Mouse (Mus musculus) G1E (cell line): Measurements from ENCODE around the gene Gpc6. TPM values are rescaled to one million over a fixed set of nuclear protein-coding genes. Genes with fewer than 3 reads are reported as not detected.

ENCODE experiments used
- ATAC-seq: 2 replicates; pipeline ENCODE4 v1.8.0; 2016; ENCODE audit warnings: mild to moderate bottlenecking; ENCODE audit not compliant: insufficient number of reproducible peaks, poor library complexity, low FRiP score, severe bottlenecking; ENCODE audit errors: extremely low read depth
- DNase-seq: peaks from one replicate; pipeline ENCODE4 v3.0.0; 2012; ENCODE audit warnings: low spot score
- H3K27me3 ChIP-seq: 2 replicates; pipeline ENCODE4 v1.6.1; 2012; ENCODE audit warnings: mild to moderate bottlenecking, low read length, inconsistent platforms; ENCODE audit not compliant: insufficient read depth
- H3K36me3 ChIP-seq: replicated peaks from 2 replicates; pipeline ENCODE3; 2012; ENCODE audit warnings: mild to moderate bottlenecking, inconsistent platforms
- H3K4me1 ChIP-seq: 2 replicates; pipeline ENCODE4 v1.6.1; 2012; ENCODE audit warnings: low read depth, low read length, inconsistent platforms, mixed read lengths; ENCODE audit not compliant: insufficient read depth
- H3K4me3 ChIP-seq: 2 replicates; pipeline ENCODE4 v1.5.1; 2012; ENCODE audit warnings: low read depth, mild to moderate bottlenecking, inconsistent platforms, low read length, moderate library complexity, mixed read lengths
- H3K9me3 ChIP-seq: replicated peaks from 2 replicates; pipeline ENCODE4 v1.6.1; 2012; ENCODE audit warnings: inconsistent platforms
- CTCF ChIP-seq: IDR thresholded peaks from 2 replicates; pipeline ENCODE4 v1.5.1; 2012; ENCODE audit warnings: low read depth, low read length, inconsistent platforms, mixed read lengths
- GATA1 ChIP-seq: IDR thresholded peaks from 2 replicates; pipeline ENCODE4 v1.6.1; 2012; ENCODE audit warnings: borderline replicate concordance, low read length, inconsistent platforms, mixed read lengths
- GATA2 ChIP-seq: IDR thresholded peaks from 2 replicates; pipeline ENCODE4 v1.6.1; 2012; ENCODE audit warnings: low read depth, low read length, inconsistent platforms, borderline replicate concordance
- POLR2AphosphoS5 ChIP-seq: IDR thresholded peaks from 2 replicates; pipeline ENCODE4 v1.6.1; 2012; ENCODE audit warnings: low read depth, low read length, inconsistent platforms; ENCODE audit not compliant: insufficient replicate concordance
- TAL1 ChIP-seq: conservative IDR thresholded peaks from 2 replicates; pipeline ENCODE4 v1.6.1; 2012; ENCODE audit warnings: low read depth, low read length, inconsistent platforms, mixed read lengths
- polyA plus RNA-seq: library from polyadenylated mRNA; stranded (reverse); fragments of >175 nt; gene quantifications from 2 replicates; pipeline ENCODE4 v1.2.3, GENCODE M21; 2012
- total RNA-seq, 2 experiments: library from RNA; stranded (forward) in 1 of 2; stranded (reverse) in 1 of 2; fragments of 200-1000 nt in 1 of 2; fragments of >200 nt in 1 of 2; fragmentation: Nextera tagmentation in 1 of 2; gene quantifications; 2 replicates each; pipeline ENCODE4 v1.2.3; 2014 to 2017

Gpc6 gene
- total and polyA plus RNA-seq, 3 experiments, result 0.22 TPM; not detected in 2

DNA sequence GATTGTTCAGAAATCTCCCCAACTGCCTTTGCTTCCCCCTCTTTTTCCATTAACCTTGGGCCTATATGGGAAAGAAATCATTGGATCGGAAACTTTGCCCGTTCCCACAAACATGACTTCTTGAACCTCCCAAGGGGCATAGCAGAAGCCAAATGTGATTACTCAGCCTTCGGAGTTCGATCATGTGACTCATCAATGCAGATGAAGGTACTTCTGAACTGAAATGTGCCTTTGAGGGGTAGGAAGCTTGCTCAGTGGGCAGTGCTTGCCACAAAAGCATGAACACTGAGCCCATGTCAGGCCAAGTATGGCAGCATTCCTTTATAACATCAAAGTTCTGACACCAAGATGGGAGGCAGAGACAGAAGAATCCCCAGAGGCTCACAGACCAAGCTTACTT lies 983.9 kb downstream of the Gpc6 start:
- Histone ChIP-seq H3K36me3 (no peaks in the 10 kb centered on the region), H3K27me3 (no peaks in the 10 kb centered on the region), H3K4me3 (no peak overlapping the region), H3K4me1 (no peaks in the 10 kb centered on the region), H3K9me3 (peaks cover 69% of the 10 kb centered on the region)
- no peak for ATAC-seq
- DNase-seq, result no peak
- TF ChIP-seq POLR2AphosphoS5 (no peak), CTCF (no peak), TAL1 (no peak), GATA2 (no peak), GATA1 (no peak)

DNA sequence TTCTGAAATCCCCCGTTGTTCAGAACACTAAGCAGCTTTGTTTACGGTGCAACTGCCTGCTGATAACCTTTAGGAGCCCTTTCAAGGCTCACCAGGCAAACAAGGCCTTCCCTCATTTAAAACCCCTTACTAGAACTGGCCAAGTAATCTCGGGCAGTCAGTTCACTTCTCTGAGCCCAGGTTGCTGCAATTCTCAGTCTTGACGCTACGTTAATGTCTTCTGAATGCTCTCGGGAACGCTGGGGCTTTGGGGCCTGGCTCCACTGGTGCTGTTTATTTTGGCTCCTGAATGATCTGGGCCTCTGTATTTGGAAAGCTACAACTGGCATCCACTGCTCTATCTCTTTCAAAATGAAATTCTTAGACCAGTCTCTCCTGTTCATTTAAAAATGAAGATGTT lies 985.2 kb downstream of the Gpc6 start:
- TF ChIP-seq POLR2AphosphoS5 (no peak), TAL1 (no peak), GATA1 (no peak), CTCF (no peak), GATA2 (no peak)
- ATAC-seq, result no peak
- no peak for DNase-seq
- H3K4me3 ChIP-seq, result no peak overlapping the region
- no peaks in the 10 kb centered on the region for H3K4me1 ChIP-seq
- H3K27me3 ChIP-seq, result no peaks in the 10 kb centered on the region
- H3K36me3 ChIP-seq, result no peaks in the 10 kb centered on the region
- peaks cover 69% of the 10 kb centered on the region for H3K9me3 ChIP-seq

DNA sequence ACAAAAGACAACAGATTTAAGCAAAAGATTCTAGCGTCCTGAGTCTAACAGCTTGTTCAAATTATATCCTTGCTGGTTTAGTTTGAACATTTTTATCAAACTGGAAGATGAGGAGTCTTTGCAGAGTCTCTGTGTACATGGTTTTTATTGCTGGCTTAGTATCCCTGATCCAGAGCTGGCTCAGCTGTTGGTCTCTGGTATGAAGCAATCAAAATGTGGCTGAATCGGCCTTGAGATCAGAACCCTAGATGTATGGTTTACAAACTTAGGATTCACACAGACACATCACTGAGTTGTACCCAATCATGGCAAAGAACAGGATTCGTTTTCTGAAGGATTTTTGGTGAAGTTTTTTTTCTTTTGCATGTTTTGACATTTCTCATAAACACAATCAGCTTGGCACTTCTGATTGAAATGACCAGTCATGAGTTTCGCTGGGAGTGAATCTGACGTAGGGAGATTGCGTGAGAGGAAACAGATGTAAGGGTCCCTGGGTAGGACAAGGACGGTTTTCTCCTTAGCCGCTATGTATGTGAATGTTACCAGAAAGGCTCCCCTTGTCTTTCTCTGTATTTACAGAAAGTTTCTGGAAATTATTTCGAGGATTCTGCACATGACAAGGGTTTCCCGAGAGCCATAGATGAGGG lies 987.6 kb downstream of the Gpc6 start:
- Histone ChIP-seq H3K4me3 (no peak overlapping the region), H3K4me1 (no peaks in the 10 kb centered on the region), H3K27me3 (no peaks in the 10 kb centered on the region), H3K9me3 (peaks cover 62% of the 10 kb centered on the region), H3K36me3 (no peaks in the 10 kb centered on the region)
- no peak for TF ChIP-seq TAL1
- no peak for TF ChIP-seq GATA1
- TF ChIP-seq GATA2, result no peak
- TF ChIP-seq CTCF, result no peak
- TF ChIP-seq POLR2AphosphoS5, result no peak
- no peak for ATAC-seq
- DNase-seq, result no peak

DNA sequence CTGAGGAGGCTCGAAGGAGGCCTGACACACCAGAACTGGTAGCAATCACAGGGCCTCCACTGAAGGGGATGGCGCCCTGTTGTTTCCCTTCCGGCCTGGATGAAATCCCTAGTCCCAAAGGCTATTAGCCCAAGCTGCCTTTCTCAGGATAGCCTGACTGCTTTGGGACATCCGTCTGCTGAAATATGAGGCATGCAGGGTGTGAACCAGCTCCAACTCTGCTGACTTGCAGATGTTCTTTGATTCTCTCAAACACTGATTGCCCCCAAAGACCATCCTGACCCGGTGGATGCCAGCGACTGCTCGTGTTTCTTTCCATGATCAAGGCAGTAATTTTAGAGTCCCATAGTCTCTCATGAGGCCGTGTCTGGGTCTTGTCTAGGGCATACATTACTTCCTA lies 991.5 kb downstream of the Gpc6 start:
- ATAC-seq (no peak), DNase-seq (no peak)
- peaks cover 64% of the 10 kb centered on the region for H3K9me3 ChIP-seq
- H3K27me3 ChIP-seq, result no peaks in the 10 kb centered on the region
- H3K4me3 ChIP-seq, result no peak overlapping the region
- no peaks in the 10 kb centered on the region for H3K36me3 ChIP-seq
- H3K4me1 ChIP-seq, result no peaks in the 10 kb centered on the region
- TF ChIP-seq GATA1, result no peak
- TF ChIP-seq POLR2AphosphoS5, result no peak
- no peak for TF ChIP-seq GATA2
- no peak for TF ChIP-seq CTCF
- TF ChIP-seq TAL1, result no peak

DNA sequence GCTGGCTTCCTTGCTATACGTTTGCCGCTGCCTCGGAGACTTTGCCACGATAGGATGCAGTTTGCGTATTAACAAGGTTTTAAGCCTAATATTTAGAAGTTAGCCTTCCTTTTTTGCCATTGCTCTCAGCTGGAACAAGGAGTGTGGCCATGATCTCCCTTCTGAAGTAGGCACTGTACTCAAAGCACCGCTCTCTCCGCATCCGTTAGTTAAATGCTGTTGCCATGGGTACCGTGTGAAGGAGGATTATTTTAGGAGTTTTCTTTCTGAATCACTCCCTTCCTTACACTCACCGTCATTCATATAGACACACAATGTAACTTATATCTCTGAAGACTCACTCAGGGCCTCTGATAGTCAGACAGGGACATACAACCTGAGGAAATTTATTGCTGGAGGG lies 993.6 kb downstream of the Gpc6 start:
- Histone ChIP-seq H3K27me3 (no peaks in the 10 kb centered on the region), H3K4me3 (no peak overlapping the region)
- DNase-seq, result no peak

DNA sequence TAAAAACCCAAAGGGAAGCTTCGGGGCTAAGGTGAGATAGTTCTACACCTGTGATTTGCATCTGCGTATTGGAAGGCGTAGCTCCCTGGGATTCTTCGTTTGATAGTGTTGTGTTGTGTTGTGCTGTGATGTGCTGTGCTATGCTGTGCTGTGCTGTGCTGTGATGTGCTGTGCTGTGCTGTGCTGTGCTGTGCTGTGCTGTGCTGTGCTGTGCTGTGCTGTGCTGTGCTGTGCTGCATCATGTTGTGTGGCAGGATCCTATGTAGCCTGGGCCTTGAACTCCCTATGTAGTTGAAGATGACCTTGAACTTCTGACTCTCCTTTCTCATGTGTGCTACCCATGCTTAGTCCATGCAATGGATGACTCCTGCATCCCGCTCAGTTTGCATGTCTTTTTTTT lies 994.5 kb downstream of the Gpc6 start:
- no peak for ATAC-seq
- Histone ChIP-seq H3K4me3 (no peak overlapping the region), H3K9me3 (peaks cover 67% of the 10 kb centered on the region), H3K36me3 (no peaks in the 10 kb centered on the region), H3K4me1 (no peaks in the 10 kb centered on the region), H3K27me3 (no peaks in the 10 kb centered on the region)
- TF ChIP-seq GATA1, result no peak
- TF ChIP-seq TAL1, result no peak
- TF ChIP-seq GATA2, result no peak
- TF ChIP-seq POLR2AphosphoS5, result no peak
- TF ChIP-seq CTCF, result no peak
- no peak for DNase-seq

More for the DNA sequence above, 993.6 kb downstream of the Gpc6 start:
- ATAC-seq, result no peak
- no peak for TF ChIP-seq CTCF
- TF ChIP-seq GATA1, result no peak
- TF ChIP-seq POLR2AphosphoS5, result no peak
- no peak for TF ChIP-seq TAL1
- no peak for TF ChIP-seq GATA2
- Histone ChIP-seq H3K4me1 (no peaks in the 10 kb centered on the region), H3K36me3 (no peaks in the 10 kb centered on the region), H3K9me3 (peaks cover 70% of the 10 kb centered on the region)

DNA sequence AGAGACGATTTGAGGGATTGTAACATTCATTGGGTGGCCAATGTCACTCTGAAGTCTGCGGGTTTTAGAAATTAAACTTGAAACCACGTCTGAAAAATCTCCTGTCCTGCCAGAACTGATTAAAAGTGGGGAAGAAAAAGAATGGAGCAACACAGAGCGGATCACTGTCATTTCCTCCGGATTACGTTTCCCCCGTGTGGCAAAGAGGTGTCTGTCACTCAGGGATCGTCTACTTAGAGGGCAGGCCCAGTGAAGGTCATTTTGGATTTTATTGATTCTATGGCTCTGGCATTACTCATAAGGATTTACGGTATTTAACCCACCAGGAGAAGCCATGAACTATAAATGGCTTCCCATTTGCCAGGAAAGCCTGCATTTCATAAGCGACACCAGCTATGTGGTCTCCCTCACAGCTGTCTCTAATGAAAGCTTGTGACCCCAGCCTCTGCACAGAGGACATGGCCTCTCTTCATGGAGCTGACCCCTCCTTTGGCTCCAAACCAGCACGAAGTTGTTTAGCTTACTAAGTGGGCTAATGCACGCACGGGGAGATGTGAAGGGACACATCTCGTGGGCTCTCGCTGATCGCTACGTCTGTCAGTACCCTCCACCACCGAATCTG lies 996.4 kb downstream of the Gpc6 start:
- Histone ChIP-seq H3K36me3 (no peaks in the 10 kb centered on the region), H3K27me3 (no peaks in the 10 kb centered on the region), H3K4me1 (no peaks in the 10 kb centered on the region), H3K4me3 (no peak overlapping the region), H3K9me3 (peaks cover 70% of the 10 kb centered on the region)
- DNase-seq, result no peak
- no peak for ATAC-seq
- TF ChIP-seq GATA2 (no peak), CTCF (no peak), TAL1 (no peak), GATA1 (no peak), POLR2AphosphoS5 (no peak)
